Mouse (Mus musculus) kidney, embryonic 14.5 days (tissue): ENCODE results near the gene Tubgcp6. TPM values are rescaled to one million over a fixed set of nuclear protein-coding genes. Genes with fewer than 3 reads are reported as not detected.

Source experiments
- ATAC-seq: fragments of 200-750 bp; cut with Nextera tagmentation; 2 replicates; pipeline ENCODE4 v1.8.0; 2017; ENCODE audit warnings: moderate number of reproducible peaks, mild to moderate bottlenecking, moderate TSS enrichment, moderate library complexity; ENCODE audit not compliant: low FRiP score, low TSS enrichment
- H3K27ac ChIP-seq: fragments of 300-500 bp; sonication (generic); 2 replicates; pipeline ENCODE4 v1.5.1; 2014; ENCODE audit warnings: low read depth, mild to moderate bottlenecking, low read length, moderate library complexity, mixed read lengths
- H3K27me3 ChIP-seq: fragments of 300-500 bp; sonication (generic); 2 replicates; pipeline ENCODE4 v1.6.1; 2014; ENCODE audit warnings: mild to moderate bottlenecking, low read length; ENCODE audit not compliant: control insufficient read depth, insufficient read depth
- H3K36me3 ChIP-seq: fragments of 300-500 bp; sonication (generic); 2 replicates; pipeline ENCODE4 v1.6.1; 2014; ENCODE audit warnings: low read length, mixed read lengths; ENCODE audit not compliant: control insufficient read depth, insufficient read depth
- H3K4me1 ChIP-seq: fragments of 300-500 bp; sonication (generic); 2 replicates; pipeline ENCODE4 v1.6.1; 2014; ENCODE audit warnings: low read length, mixed read lengths; ENCODE audit not compliant: control insufficient read depth, insufficient read depth
- H3K4me2 ChIP-seq: fragments of 300-500 bp; sonication (generic); replicated peaks from 2 replicates; pipeline ENCODE4 v1.6.1; 2014; ENCODE audit warnings: low read depth, mild to moderate bottlenecking, low read length
- H3K4me3 ChIP-seq: fragments of 300-500 bp; sonication (generic); 2 replicates; pipeline ENCODE4 v1.5.1; 2014; ENCODE audit warnings: mild to moderate bottlenecking, low read length
- H3K9ac ChIP-seq: fragments of 300-500 bp; sonication (generic); 2 replicates; pipeline ENCODE4 v1.6.1; 2014; ENCODE audit warnings: low read depth, mild to moderate bottlenecking, low read length, moderate library complexity
- H3K9me3 ChIP-seq: fragments of 300-500 bp; sonication (generic); 2 replicates; pipeline ENCODE4 v1.6.1; 2016; ENCODE audit warnings: low read length; ENCODE audit not compliant: control insufficient read depth
- WGBS: fragments of 180-500 bp; shearing (Covaris S2); extraction: QIAGEN DNeasy Blood & Tissue Kit; methylation state at CpG from one replicate; pipeline ENCODE4 v1.1.7; 2014; 5-methylcytosine and 5-hydroxymethylcytosine counted together
- polyA plus RNA-seq: library from polyadenylated mRNA; unstranded; fragments of >200 nt; fragmentation: Nextera tagmentation; extraction: Ambion mirVana; gene quantifications from 2 replicates; pipeline ENCODE4 v1.2.1, GENCODE M21; 2014

Gene Tubgcp6
- polyA plus RNA-seq: 10.9 and 21.0 TPM in 2 replicates

GRCm38 (mm10) chr15:89122649-89123366 is at the start of gene Tubgcp6:
TSS of gene Tubgcp6 (minus strand) at chr15:89123112.
- Histone ChIP-seq H3K4me2 (peak within 1 kb of the TSS; percentile 80), H3K4me1 (peaks cover 27% of the 10 kb centered on the region; the same call in 1 of the 2 replicates), H3K27me3 (no peaks in the 10 kb centered on the region), H3K9ac (peak within 1 kb of the TSS; percentile 84), H3K4me3 (peak within 1 kb of the TSS; percentile 85), H3K36me3 (peaks cover 17% of the 10 kb centered on the region; the same call in 1 of the 2 replicates), H3K9me3 (no peaks in the 10 kb centered on the region), H3K27ac (peak within 1 kb of the TSS; percentile 65; the same call in 1 of the 2 replicates)
- under 1% methylated on average over 47 of the region's 47 CpGs for WGBS
- peak; percentile 84 for ATAC-seq

DNA sequence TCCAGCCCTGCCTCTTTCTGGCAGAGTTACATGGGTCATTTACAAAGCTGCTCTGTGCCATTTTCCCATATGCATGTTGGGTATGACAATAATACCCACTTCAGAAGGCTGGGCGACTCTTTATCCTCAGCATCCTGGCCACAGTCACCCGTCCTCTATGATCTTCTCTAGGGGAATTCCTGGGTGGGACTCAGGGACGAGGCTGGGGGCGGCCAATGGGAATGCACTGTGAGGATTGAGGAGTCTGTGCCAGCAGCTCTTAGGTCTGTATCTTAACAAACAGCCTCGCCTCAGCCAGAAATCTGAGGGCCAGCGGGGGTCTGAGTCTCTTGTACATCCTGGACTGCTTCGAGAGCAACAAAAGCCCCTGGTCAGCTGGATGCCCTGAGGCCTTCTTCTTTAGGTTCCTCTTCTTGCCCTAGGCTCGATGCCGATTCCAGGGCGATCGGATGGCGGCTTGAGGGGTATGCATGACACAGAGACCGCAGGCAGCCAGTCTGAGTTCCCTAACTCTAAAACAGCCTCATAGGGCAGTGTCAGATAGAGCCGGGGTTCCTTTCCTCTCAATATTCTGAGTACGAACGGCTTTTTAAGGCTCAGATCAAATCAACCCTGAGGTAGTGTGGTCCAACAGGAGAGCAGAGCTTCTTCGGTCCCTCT is 49.5 kb upstream of the Tubgcp6 start:
- WGBS: 58% methylated on average over 17 of the region's 17 CpGs
- peak overlapping the region; percentile 100 for H3K4me2 ChIP-seq
- H3K36me3 ChIP-seq: peaks cover 27% of the 10 kb centered on the region
- H3K9ac ChIP-seq: peak overlapping the region; percentile 69; the same call in 1 of the 2 replicates
- ATAC-seq: no peak
- H3K27me3 ChIP-seq: no peaks in the 10 kb centered on the region
- peak overlapping the region; percentile 30; the same call in 1 of the 2 replicates for H3K27ac ChIP-seq
- peaks cover 70% of the 10 kb centered on the region for H3K4me1 ChIP-seq
- H3K4me3 ChIP-seq: peak overlapping the region; percentile 53
- H3K9me3 ChIP-seq: no peaks in the 10 kb centered on the region

GRCm38 (mm10) chr15:89171526-89172051 is 48.7 kb upstream of the Tubgcp6 start:
- Histone ChIP-seq H3K4me1 (peaks cover 62% of the 10 kb centered on the region), H3K36me3 (peaks cover 36% of the 10 kb centered on the region), H3K27me3 (no peaks in the 10 kb centered on the region), H3K27ac (no peak overlapping the region), H3K9ac (no peak overlapping the region), H3K4me2 (no peak overlapping the region), H3K4me3 (no peak overlapping the region), H3K9me3 (no peaks in the 10 kb centered on the region)
- ATAC-seq: no peak
- WGBS: 93% methylated on average over 5 of the region's 5 CpGs

DNA sequence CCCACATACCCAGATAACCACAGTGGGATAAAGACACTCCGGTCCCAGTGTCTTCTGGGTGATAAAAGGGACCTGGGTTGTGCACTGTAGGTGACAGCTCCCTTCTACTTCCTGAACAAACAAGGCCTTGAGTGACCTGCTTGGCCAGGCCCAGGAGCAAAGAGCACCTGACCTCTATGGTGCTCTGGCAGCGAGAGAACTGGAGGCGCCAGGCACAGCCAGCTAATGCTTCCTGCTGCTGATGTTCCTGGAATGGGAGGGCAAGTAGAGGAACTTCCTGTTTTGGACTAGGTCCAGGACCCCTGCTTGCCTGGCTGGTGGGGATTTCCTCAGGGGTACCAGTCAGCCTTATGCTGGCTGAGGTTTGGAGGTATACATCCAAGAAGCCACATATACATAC is 47.2 kb upstream of the Tubgcp6 start:
- WGBS: 54% methylated on average over 3 of the region's 3 CpGs
- H3K4me3 ChIP-seq: no peak overlapping the region

GRCm38 (mm10) chr15:89169431-89169830 is 46.5 kb upstream of the Tubgcp6 start:
- H3K27ac ChIP-seq: peak overlapping the region; percentile 77

More for the DNA sequence above, 47.2 kb upstream of the Tubgcp6 start:
- Histone ChIP-seq H3K4me1 (peaks cover 47% of the 10 kb centered on the region), H3K4me2 (no peak overlapping the region; the same call in 1 of the 2 replicates), H3K27ac (peak overlapping the region; percentile 77), H3K9me3 (no peaks in the 10 kb centered on the region), H3K27me3 (no peaks in the 10 kb centered on the region), H3K36me3 (peaks cover 50% of the 10 kb centered on the region), H3K9ac (no peak overlapping the region)
- ATAC-seq: no peak

GRCm38 (mm10) chr15:89168922-89169321 is 46.0 kb upstream of the Tubgcp6 start:
- H3K9ac ChIP-seq: 0 out of 2 replicates have a peak overlapping the region, but pooled peaks have one; percentile 28
- H3K4me2 ChIP-seq: peak overlapping the region; percentile 30
- peaks cover 36% of the 10 kb centered on the region for H3K4me1 ChIP-seq
- ATAC-seq: no peak
- H3K9me3 ChIP-seq: no peaks in the 10 kb centered on the region
- H3K27me3 ChIP-seq: no peaks in the 10 kb centered on the region
- H3K36me3 ChIP-seq: peaks cover 62% of the 10 kb centered on the region
- H3K4me3 ChIP-seq: no peak overlapping the region; the same call in 1 of the 2 replicates
- peak overlapping the region; percentile 77; the same call in 1 of the 2 replicates for H3K27ac ChIP-seq
- 60% methylated on average over 10 of the region's 10 CpGs for WGBS

More at GRCm38 (mm10) chr15:89169431-89169830, 46.5 kb upstream of the Tubgcp6 start:
- Histone ChIP-seq H3K4me1 (peaks cover 41% of the 10 kb centered on the region), H3K27me3 (no peaks in the 10 kb centered on the region), H3K9ac (0 out of 2 replicates have a peak overlapping the region, but pooled peaks have one; percentile 28), H3K4me2 (peak overlapping the region; percentile 30), H3K36me3 (peaks cover 57% of the 10 kb centered on the region), H3K4me3 (peak overlapping the region; percentile 1; the same call in 1 of the 2 replicates), H3K9me3 (no peaks in the 10 kb centered on the region)
- peak; percentile 77 for ATAC-seq
- 6% methylated on average over 10 of the region's 10 CpGs for WGBS

DNA sequence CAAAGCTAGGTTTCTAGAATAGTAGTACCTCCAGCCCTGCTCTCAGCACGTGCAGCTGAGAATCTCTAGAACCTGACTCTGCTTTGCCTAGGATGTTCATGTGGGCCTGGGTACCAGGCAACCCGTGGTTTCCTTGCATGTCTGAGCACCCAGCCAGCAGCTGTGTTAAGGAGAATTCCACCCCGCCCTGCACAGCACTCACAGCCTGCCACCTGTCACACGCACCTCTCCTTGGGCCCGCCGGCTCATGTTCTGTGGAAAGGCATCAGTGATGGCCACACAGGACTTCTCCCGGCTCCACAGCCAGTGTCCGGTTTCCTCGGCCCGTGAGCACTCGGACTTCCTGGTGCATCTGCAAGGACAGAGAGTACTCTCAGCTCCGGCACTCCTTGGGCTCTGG is 42.6 kb upstream of the Tubgcp6 start:
- Histone ChIP-seq H3K9me3 (no peaks in the 10 kb centered on the region), H3K4me2 (no peak overlapping the region), H3K36me3 (peaks cover 97% of the 10 kb centered on the region), H3K27me3 (no peaks in the 10 kb centered on the region), H3K4me1 (peaks cover 18% of the 10 kb centered on the region), H3K9ac (no peak overlapping the region), H3K4me3 (no peak overlapping the region), H3K27ac (no peak overlapping the region)
- 96% methylated on average over 12 of the region's 12 CpGs for WGBS
- no peak for ATAC-seq

- no peaks in the 10 kb centered on the region for H3K4me1 ChIP-seq
- H3K9me3 ChIP-seq: no peaks in the 10 kb centered on the region
- peaks cover 100% of the 10 kb centered on the region for H3K36me3 ChIP-seq
- no peaks in the 10 kb centered on the region for H3K27me3 ChIP-seq
- no peak overlapping the region for H3K27ac ChIP-seq
- no peak overlapping the region for H3K4me2 ChIP-seq
- no peak overlapping the region for H3K9ac ChIP-seq
- no peak for ATAC-seq
- 75% methylated on average over 9 of the region's 9 CpGs for WGBS
- no peak overlapping the region for H3K4me3 ChIP-seq
Observed at GRCm38 (mm10) chr15:89161397-89161796, 38.5 kb upstream of the Tubgcp6 start.
